Mouse (Mus musculus): ENCODE data around the gene Bud13. TPM values are rescaled to one million over a fixed set of nuclear protein-coding genes. Genes with fewer than 3 reads are reported as not detected.
A peak's percentile ranks its signal among the peaks of the same experiment; 100 is the strongest.
"Not testable (repeated sequence)": the region's sequence is repeated elsewhere in the genome, so short reads cannot be mapped to it uniquely, and the experiment has no call there.

Bud13 gene
- total RNA-seq, 2 experiments from 2014 or later: 14.2 to 17.0 TPM

- DNase-seq (ENCODE audit: low spot score in 2 of 2): no peak
Measured at GRCm38 (mm10) chr9:46274494-46274893, 8.3 kb upstream of the Bud13 start.

DNA sequence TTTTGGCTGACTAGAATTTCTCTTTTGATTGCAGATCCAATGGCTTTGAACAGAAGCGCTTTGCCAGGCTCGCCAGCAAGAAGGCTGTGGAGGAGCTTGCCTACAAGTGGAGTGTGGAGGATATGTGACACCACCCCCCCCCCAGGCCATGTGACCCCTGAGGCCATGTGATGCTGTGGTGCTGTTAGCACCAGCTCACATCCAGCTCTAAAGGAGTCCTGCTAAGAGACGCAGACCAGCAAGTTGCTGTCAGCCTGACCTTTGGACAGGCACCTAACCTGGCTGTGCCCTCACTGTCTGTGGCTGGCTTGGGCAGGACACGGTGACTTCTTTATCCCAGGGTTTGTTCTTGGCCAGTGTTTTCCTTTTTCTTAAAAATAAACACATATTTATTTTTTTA is 15.6 kb downstream of the Bud13 start:
- no peak for DNase-seq (ENCODE audit: low spot score in 2 of 2)

GRCm38 (mm10) chr9:46302142-46302541 is 19.3 kb downstream of the Bud13 start:
- peak in 1 of 2 experiments; percentile 20 for DNase-seq (ENCODE audit: low spot score in 2 of 2)

- DNase-seq (ENCODE audit: low spot score in 2 of 2): no peak
Measured at GRCm38 (mm10) chr9:46309121-46309520, 26.3 kb downstream of the Bud13 start.

- peak; percentile 22 to 24 for DNase-seq (ENCODE audit: low spot score in 2 of 2)
Measured at GRCm38 (mm10) chr9:46314507-46314906, 31.7 kb downstream of the Bud13 start.

GRCm38 (mm10) chr9:46314921-46315320 is 32.1 kb downstream of the Bud13 start:
- no peak for DNase-seq (ENCODE audit: low spot score in 2 of 2)

GRCm38 (mm10) chr9:46315807-46316365 is 33.1 kb downstream of the Bud13 start:
- no peak for DNase-seq (ENCODE audit: low spot score in 2 of 2)

- no peak for DNase-seq (ENCODE audit: low spot score in 2 of 2)
Measured at GRCm38 (mm10) chr9:46316388-46316787, 33.6 kb downstream of the Bud13 start.

- no peak for DNase-seq (ENCODE audit: low spot score in 2 of 2)
Measured at GRCm38 (mm10) chr9:46316909-46317308, 34.1 kb downstream of the Bud13 start.

DNA sequence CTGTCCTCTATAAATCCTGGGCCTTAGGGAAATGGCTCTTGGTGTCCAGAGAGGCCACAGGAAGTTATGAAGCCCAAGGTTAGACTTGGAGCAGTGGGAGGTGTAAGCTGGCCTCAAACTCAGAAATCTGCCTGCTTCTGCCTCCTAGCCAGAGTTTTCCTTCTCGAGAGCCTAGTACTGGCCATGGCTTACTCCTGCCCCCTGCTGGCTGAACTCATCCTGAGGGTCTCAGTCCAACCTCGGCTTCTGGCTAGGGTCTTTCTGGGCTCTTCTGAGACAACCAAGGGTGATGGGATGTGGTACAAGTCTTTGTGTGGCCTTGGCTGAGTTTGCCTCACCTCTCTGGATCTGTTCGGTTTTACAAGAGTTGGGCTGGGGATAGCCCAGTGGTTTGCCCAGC is 35.1 kb downstream of the Bud13 start:
- no peak for DNase-seq (ENCODE audit: low spot score in 2 of 2)

- not testable (repeated sequence) for DNase-seq (ENCODE audit: low spot score in 2 of 2)
Measured at GRCm38 (mm10) chr9:46319886-46320285, 37.1 kb downstream of the Bud13 start, which contains the start of gene 4931429L15Rik. Gene 4931429L15Rik (minus strand): TSS chr9:46319986.

GRCm38 (mm10) chr9:46320461-46320860 is 37.7 kb downstream of the Bud13 start:
- no peak for DNase-seq (ENCODE audit: low spot score in 2 of 2)

- DNase-seq (ENCODE audit: low spot score in 2 of 2): no peak
Measured at GRCm38 (mm10) chr9:46326694-46327405, 44.0 kb downstream of the Bud13 start.

GRCm38 (mm10) chr9:46327706-46328571 is 45.1 kb downstream of the Bud13 start:
- no peak for DNase-seq (ENCODE audit: low spot score in 2 of 2)

- no peak for DNase-seq (ENCODE audit: low spot score in 2 of 2)
Measured at GRCm38 (mm10) chr9:46328572-46329249, 45.9 kb downstream of the Bud13 start.

GRCm38 (mm10) chr9:46329250-46329648 is 46.4 kb downstream of the Bud13 start:
- DNase-seq (ENCODE audit: low spot score in 2 of 2): no peak

DNA sequence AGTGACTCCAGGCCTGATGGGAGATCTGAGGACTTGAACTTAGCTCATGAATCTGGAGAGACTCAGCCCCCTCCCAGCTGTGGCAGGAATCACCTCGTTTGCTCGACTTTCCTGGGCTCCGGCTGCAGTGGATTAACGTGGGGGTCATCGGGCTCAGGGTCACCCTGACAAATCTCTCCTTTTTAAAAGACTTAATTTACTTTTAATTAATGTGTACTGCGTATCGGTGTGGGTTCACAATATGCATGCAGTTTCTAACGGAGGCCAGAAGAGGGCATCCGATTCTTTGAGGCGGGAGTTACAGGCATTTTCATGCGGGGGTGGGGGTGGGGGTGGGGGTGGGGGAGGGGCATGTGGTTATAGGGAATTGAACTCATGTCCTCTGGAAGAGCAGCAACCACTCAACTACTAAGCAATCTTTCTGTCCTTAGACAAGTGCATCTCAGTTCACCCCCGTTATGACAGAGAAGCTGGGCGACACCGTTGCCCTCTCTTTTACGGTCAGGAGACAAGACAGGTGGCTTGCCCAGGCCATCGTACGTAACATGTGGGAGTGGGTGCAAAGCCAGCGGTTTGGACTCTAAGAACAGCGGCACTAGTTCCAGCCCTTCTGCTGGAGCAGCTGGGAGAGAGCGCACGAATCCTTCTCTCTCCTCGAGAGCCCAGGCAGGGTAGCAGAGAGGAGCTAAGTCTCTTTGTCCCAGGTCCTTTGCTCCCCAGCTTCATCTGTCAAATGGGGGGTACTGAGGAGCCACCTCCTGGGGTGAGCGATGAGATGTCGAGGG is 47.2 kb downstream of the Bud13 start:
- DNase-seq (ENCODE audit: low spot score in 2 of 2): no peak

DNA sequence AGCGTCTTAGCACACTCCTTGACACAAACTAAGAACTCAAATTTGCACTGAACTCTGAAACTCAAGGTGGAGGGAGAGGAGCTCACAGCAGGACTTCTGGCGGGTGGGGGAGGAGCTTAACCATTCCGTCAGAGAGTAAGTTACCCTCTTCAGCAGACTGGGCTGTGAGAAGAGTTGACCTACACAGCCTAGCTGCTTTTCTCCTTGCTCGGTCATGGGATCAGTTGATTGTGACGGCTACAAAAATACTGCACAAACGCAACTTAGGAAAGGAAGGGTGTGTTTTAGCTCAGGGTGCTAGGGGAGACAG is 47.7 kb downstream of the Bud13 start:
- no peak for DNase-seq (ENCODE audit: low spot score in 2 of 2)

DNA sequence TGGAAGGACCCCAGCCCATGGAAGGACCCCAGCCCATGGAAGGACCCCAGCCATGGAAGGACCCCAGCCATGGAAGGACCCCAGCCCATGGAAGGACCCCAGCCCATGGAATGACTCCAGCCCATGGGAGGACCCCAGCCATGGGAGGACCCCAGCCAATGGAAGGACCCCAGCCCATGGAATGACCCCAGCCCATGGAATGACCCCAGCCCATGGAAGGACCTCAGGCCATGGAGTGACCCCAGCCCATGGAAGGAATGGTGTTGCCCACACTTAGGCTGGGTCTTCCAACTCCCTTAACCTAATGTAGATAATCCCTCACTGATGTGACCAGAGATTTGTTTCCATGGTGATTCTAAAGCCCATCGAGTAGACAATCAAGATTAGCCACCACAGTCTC is 48.5 kb downstream of the Bud13 start:
- no peak for DNase-seq (ENCODE audit: low spot score in 2 of 2)

- DNase-seq (ENCODE audit: low spot score in 2 of 2): no peak
Measured at GRCm38 (mm10) chr9:46334471-46335025, 51.7 kb downstream of the Bud13 start.

Data from adrenal gland, postnatal 4 days (tissue).